Mouse (Mus musculus): ENCODE measurements around the gene Lrrc38. TPM values are rescaled to one million over a fixed set of nuclear protein-coding genes. Genes with fewer than 3 reads are reported as not detected.

Lrrc38 gene
- polyA plus RNA-seq, 1 experiment from 2014 or later = 0.86 TPM

GRCm38 (mm10) chr4:143366415-143367041, 17.0 kb downstream of the Lrrc38 start:
- Histone ChIP-seq H3K27me3 (replicated peaks) (no peaks in the 10 kb centered on the region), H3K4me2 (replicated peaks) (no peak overlapping the region), H3K4me1 (peaks cover 10% of the 10 kb centered on the region), H3K36me3 (no peaks in the 10 kb centered on the region), H3K9me3 (no peaks in the 10 kb centered on the region), H3K4me3 (no peak overlapping the region), H3K27ac (no peak overlapping the region), H3K9ac (no peak overlapping the region)
- WGBS = 41% methylated on average over 15 of the region's 15 CpGs
- no peak for ATAC-seq (ENCODE audit: low FRiP score, low read depth)

- Histone ChIP-seq H3K36me3 (no peaks in the 10 kb centered on the region), H3K9me3 (no peaks in the 10 kb centered on the region), H3K27ac (peak overlapping the region; percentile 59; the same call in 1 of the 2 replicates), H3K4me3 (peak overlapping the region; percentile 18), H3K9ac (0 out of 2 replicates have a peak overlapping the region, but pooled peaks have one; percentile 21), H3K4me1 (peaks cover 18% of the 10 kb centered on the region), H3K27me3 (replicated peaks) (no peaks in the 10 kb centered on the region), H3K4me2 (replicated peaks) (peak overlapping the region; percentile 50)
- WGBS = 21% methylated on average over 7 of the region's 7 CpGs
- ATAC-seq (ENCODE audit: low FRiP score, low read depth) = peak; percentile 79
Measured at GRCm38 (mm10) chr4:143379480-143379879, 29.9 kb downstream of the Lrrc38 start.

- H3K36me3 ChIP-seq = no peaks in the 10 kb centered on the region
- no peaks in the 10 kb centered on the region for H3K9me3 ChIP-seq
- H3K4me2 ChIP-seq (replicated peaks) = peak overlapping the region; percentile 50
- H3K9ac ChIP-seq = no peak overlapping the region
- 16% methylated on average over 15 of the region's 15 CpGs for whole genome bisulfite sequencing
- H3K4me3 ChIP-seq = peak overlapping the region; percentile 18; the same call in 1 of the 2 replicates
- peak overlapping the region; percentile 59; the same call in 1 of the 2 replicates for H3K27ac ChIP-seq
- no peaks in the 10 kb centered on the region for H3K27me3 ChIP-seq (replicated peaks)
- H3K4me1 ChIP-seq = peaks cover 18% of the 10 kb centered on the region
- ATAC-seq (ENCODE audit: low FRiP score, low read depth) = peak; percentile 85
Measured at GRCm38 (mm10) chr4:143379931-143380715, 30.6 kb downstream of the Lrrc38 start.

- WGBS = 2% methylated on average over 5 of the region's 5 CpGs
- ATAC-seq (ENCODE audit: low FRiP score, low read depth) = no peak
- Histone ChIP-seq H3K4me1 (peaks cover 18% of the 10 kb centered on the region), H3K27ac (no peak overlapping the region; the same call in 1 of the 2 replicates), H3K27me3 (replicated peaks) (no peaks in the 10 kb centered on the region), H3K36me3 (no peaks in the 10 kb centered on the region), H3K9ac (no peak overlapping the region), H3K4me2 (replicated peaks) (no peak overlapping the region), H3K4me3 (no peak overlapping the region), H3K9me3 (no peaks in the 10 kb centered on the region)
Measured at GRCm38 (mm10) chr4:143380716-143381004, 31.1 kb downstream of the Lrrc38 start.

- Histone ChIP-seq H3K4me1 (peaks cover 18% of the 10 kb centered on the region), H3K9me3 (no peaks in the 10 kb centered on the region), H3K4me2 (replicated peaks) (no peak overlapping the region), H3K4me3 (no peak overlapping the region), H3K36me3 (no peaks in the 10 kb centered on the region), H3K27ac (no peak overlapping the region), H3K9ac (no peak overlapping the region), H3K27me3 (replicated peaks) (no peaks in the 10 kb centered on the region)
- 61% methylated on average over 3 of the region's 3 CpGs for WGBS
- no peak for ATAC-seq (ENCODE audit: low FRiP score, low read depth)
Measured at GRCm38 (mm10) chr4:143382163-143382562, 32.6 kb downstream of the Lrrc38 start.

- H3K27ac ChIP-seq = no peak overlapping the region
- H3K4me2 ChIP-seq (replicated peaks) = no peak overlapping the region
- peaks cover 18% of the 10 kb centered on the region for H3K4me1 ChIP-seq
- no peak overlapping the region for H3K4me3 ChIP-seq
- WGBS = 48% methylated on average over 4 of the region's 4 CpGs
- H3K9ac ChIP-seq = no peak overlapping the region
- H3K9me3 ChIP-seq = no peaks in the 10 kb centered on the region
- ATAC-seq (ENCODE audit: low FRiP score, low read depth) = no peak
- no peaks in the 10 kb centered on the region for H3K36me3 ChIP-seq
- no peaks in the 10 kb centered on the region for H3K27me3 ChIP-seq (replicated peaks)
Measured at GRCm38 (mm10) chr4:143383646-143384045, 34.1 kb downstream of the Lrrc38 start.

- no peak overlapping the region for H3K27ac ChIP-seq
Measured at GRCm38 (mm10) chr4:143388955-143389702, 39.6 kb downstream of the Lrrc38 start.

GRCm38 (mm10) chr4:143394181-143394580, 44.6 kb downstream of the Lrrc38 start, which contains the start of gene Pramel1:
Gene Pramel1, plus strand, starts transcription at chr4:143394428.
- ATAC-seq (ENCODE audit: low FRiP score, low read depth) = no peak
- Histone ChIP-seq H3K4me1 (no peaks in the 10 kb centered on the region), H3K27me3 (replicated peaks) (0 out of 2 replicates have a peak, but pooled peaks cover 5% of the 10 kb centered on the region), H3K27ac (no peak within 1 kb of the TSS), H3K4me2 (replicated peaks) (no peak within 1 kb of the TSS), H3K4me3 (no peak within 1 kb of the TSS), H3K9me3 (peaks cover 4% of the 10 kb centered on the region; the same call in 1 of the 2 replicates), H3K9ac (no peak within 1 kb of the TSS), H3K36me3 (no peaks in the 10 kb centered on the region)
- WGBS = 79% methylated on average over 26 of the region's 26 CpGs

More at GRCm38 (mm10) chr4:143388955-143389702, 39.6 kb downstream of the Lrrc38 start:
- H3K9me3 ChIP-seq = peaks cover 3% of the 10 kb centered on the region; the same call in 1 of the 2 replicates
- peak overlapping the region; percentile 25 for H3K4me3 ChIP-seq
- H3K4me1 ChIP-seq = no peaks in the 10 kb centered on the region
- H3K9ac ChIP-seq = peak overlapping the region; percentile 40; the same call in 1 of the 2 replicates
- peak; percentile 85 for ATAC-seq (ENCODE audit: low FRiP score, low read depth)
- WGBS = 9% methylated on average over 41 of the region's 43 CpGs
- H3K27me3 ChIP-seq (replicated peaks) = no peaks in the 10 kb centered on the region
- H3K36me3 ChIP-seq = no peaks in the 10 kb centered on the region
- H3K4me2 ChIP-seq (replicated peaks) = peak overlapping the region; percentile 60

GRCm38 (mm10) chr4:143411566-143412218, 62.1 kb downstream of the Lrrc38 start:
- H3K27ac ChIP-seq = no peak overlapping the region
- ATAC-seq (ENCODE audit: low FRiP score, low read depth) = 0 out of 2 replicates have a peak, but pooled peaks have one; percentile 4
- H3K36me3 ChIP-seq = peaks cover 23% of the 10 kb centered on the region
- peaks cover 5% of the 10 kb centered on the region for H3K4me1 ChIP-seq
- H3K27me3 ChIP-seq (replicated peaks) = no peaks in the 10 kb centered on the region
- peaks cover 5% of the 10 kb centered on the region; the same call in 1 of the 2 replicates for H3K9me3 ChIP-seq
- 68% methylated on average over 5 of the region's 5 CpGs for WGBS
- H3K4me3 ChIP-seq = peak overlapping the region; percentile 44
- H3K9ac ChIP-seq = peak overlapping the region; percentile 51; the same call in 1 of the 2 replicates
- H3K4me2 ChIP-seq (replicated peaks) = peak overlapping the region; percentile 61

- peak; percentile 93 for ATAC-seq (ENCODE audit: low FRiP score, low read depth)
- peak within 1 kb of the TSS; percentile 51; the same call in 1 of the 2 replicates for H3K9ac ChIP-seq
- peaks cover 5% of the 10 kb centered on the region for H3K4me1 ChIP-seq
- peak within 1 kb of the TSS; percentile 61 for H3K4me2 ChIP-seq (replicated peaks)
- H3K27ac ChIP-seq = peak within 1 kb of the TSS; percentile 79; the same call in 1 of the 2 replicates
- H3K4me3 ChIP-seq = peak within 1 kb of the TSS; percentile 44
- peaks cover 5% of the 10 kb centered on the region; the same call in 1 of the 2 replicates for H3K9me3 ChIP-seq
- no peaks in the 10 kb centered on the region for H3K27me3 ChIP-seq (replicated peaks)
- under 1% methylated on average over 50 of the region's 50 CpGs for WGBS
- H3K36me3 ChIP-seq = peaks cover 31% of the 10 kb centered on the region
Measured at GRCm38 (mm10) chr4:143412219-143413092, 62.9 kb downstream of the Lrrc38 start, which contains the start of gene Pramef8. Gene Pramef8, plus strand, starts transcription at chr4:143412426.

All from neural tube, embryonic 12.5 days (tissue).